Mouse (Mus musculus): ENCODE results near the gene Efs. TPM values are rescaled to one million over a fixed set of nuclear protein-coding genes. Genes with fewer than 3 reads are reported as not detected.
"Not testable (repeated sequence)": the region's sequence is repeated elsewhere in the genome, so short reads cannot be mapped to it uniquely, and the experiment has no call there.

Efs gene
- total and polyA plus RNA-seq, 2 experiments from 2014 or later = 3.9 to 22.2 TPM

DNA sequence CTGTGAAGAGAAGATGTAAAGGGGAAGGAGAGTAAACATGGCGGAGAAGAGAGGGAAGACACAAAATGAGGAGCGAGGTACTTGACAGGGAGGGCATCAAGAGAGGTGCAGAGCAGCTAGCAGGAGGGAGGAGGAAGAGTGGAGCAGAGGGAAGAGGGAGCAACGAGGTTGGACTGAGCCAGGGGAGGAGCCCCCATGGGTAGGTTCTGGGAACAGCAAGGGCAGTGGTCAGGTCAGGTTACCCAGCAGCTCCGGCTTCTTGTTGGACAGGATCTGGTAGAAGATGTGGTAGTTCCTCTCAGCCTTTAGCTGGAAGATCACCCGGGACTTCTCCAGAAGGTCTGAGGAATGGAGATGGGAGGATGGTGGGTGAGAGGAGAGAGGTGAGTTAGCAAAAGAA lies 35.6 kb upstream of the Efs start:
- ATAC-seq (ENCODE audit: insufficient read depth, low read depth) (no peak), DNase-seq (ENCODE audit: low spot score) (no peak)
- Histone ChIP-seq H3K27me3 (ENCODE audit: control insufficient read depth, insufficient read depth, low read length) (no peaks in the 10 kb centered on the region), H3K4me1 (ENCODE audit: control insufficient read depth, insufficient read depth) (no peaks in the 10 kb centered on the region), H3K36me3 (replicated peaks; ENCODE audit: control insufficient read depth, insufficient read depth, low read length) (peaks cover 85% of the 10 kb centered on the region), H3K27ac (ENCODE audit: low read depth) (peak overlapping the region; percentile 96), H3K4me3 (ENCODE audit: low read depth, low read length) (peak overlapping the region; percentile 70), H3K9ac (replicated peaks; ENCODE audit: low read depth, low read length) (peak overlapping the region; percentile 98), H3K9me3 (replicated peaks; ENCODE audit: control insufficient read depth, low read length) (no peaks in the 10 kb centered on the region), H3K4me2 (ENCODE audit: low read depth, low read length) (peak overlapping the region; percentile 58)
- 44% methylated on average over 5 of the region's 5 CpGs for whole genome bisulfite sequencing
- TF ChIP-seq EP300 (IDR thresholded peaks at IDR 0.05; ENCODE audit: low read depth) (peak; percentile 17; the same call in 1 of the 2 replicates), CTCF (IDR thresholded peaks at IDR 0.05; ENCODE audit: low read depth) (no peak)

DNA sequence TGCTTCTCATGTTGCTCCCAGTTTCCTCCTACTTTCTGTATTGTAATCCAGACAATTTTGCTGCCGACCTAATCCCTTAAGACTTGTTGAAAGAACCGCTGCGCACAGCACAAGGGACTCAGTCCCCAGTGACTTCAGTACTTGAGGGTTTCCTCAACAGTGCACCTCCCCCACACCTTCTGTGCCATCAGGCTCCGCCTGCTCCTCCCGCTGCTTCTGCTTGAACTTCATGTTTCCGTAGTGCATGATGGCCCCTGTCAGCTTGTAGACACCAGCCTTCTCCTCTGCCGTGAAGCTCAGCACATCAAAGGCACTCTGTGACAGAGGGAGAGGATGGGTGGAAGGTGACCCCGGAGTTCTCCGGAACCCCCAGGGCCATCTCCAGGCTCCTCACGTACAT lies 34.8 kb upstream of the Efs start:
- DNase-seq (ENCODE audit: low spot score) (no peak), ATAC-seq (ENCODE audit: insufficient read depth, low read depth) (no peak)
- H3K4me3 ChIP-seq (ENCODE audit: low read depth, low read length) = peak overlapping the region; percentile 70
- peak overlapping the region; percentile 96 for H3K27ac ChIP-seq (ENCODE audit: low read depth)
- peaks cover 90% of the 10 kb centered on the region for H3K36me3 ChIP-seq (replicated peaks; ENCODE audit: control insufficient read depth, insufficient read depth, low read length)
- H3K4me2 ChIP-seq (ENCODE audit: low read depth, low read length) = peak overlapping the region; percentile 58
- WGBS = 37% methylated on average over 10 of the region's 10 CpGs
- H3K9ac ChIP-seq (replicated peaks; ENCODE audit: low read depth, low read length) = peak overlapping the region; percentile 98
- H3K27me3 ChIP-seq (ENCODE audit: control insufficient read depth, insufficient read depth, low read length) = no peaks in the 10 kb centered on the region
- H3K4me1 ChIP-seq (ENCODE audit: control insufficient read depth, insufficient read depth) = no peaks in the 10 kb centered on the region
- TF ChIP-seq CTCF (IDR thresholded peaks at IDR 0.05; ENCODE audit: low read depth) (no peak), EP300 (IDR thresholded peaks at IDR 0.05; ENCODE audit: low read depth) (peak; percentile 34; the same call in 1 of the 2 replicates)
- H3K9me3 ChIP-seq (replicated peaks; ENCODE audit: control insufficient read depth, low read length) = no peaks in the 10 kb centered on the region

DNA sequence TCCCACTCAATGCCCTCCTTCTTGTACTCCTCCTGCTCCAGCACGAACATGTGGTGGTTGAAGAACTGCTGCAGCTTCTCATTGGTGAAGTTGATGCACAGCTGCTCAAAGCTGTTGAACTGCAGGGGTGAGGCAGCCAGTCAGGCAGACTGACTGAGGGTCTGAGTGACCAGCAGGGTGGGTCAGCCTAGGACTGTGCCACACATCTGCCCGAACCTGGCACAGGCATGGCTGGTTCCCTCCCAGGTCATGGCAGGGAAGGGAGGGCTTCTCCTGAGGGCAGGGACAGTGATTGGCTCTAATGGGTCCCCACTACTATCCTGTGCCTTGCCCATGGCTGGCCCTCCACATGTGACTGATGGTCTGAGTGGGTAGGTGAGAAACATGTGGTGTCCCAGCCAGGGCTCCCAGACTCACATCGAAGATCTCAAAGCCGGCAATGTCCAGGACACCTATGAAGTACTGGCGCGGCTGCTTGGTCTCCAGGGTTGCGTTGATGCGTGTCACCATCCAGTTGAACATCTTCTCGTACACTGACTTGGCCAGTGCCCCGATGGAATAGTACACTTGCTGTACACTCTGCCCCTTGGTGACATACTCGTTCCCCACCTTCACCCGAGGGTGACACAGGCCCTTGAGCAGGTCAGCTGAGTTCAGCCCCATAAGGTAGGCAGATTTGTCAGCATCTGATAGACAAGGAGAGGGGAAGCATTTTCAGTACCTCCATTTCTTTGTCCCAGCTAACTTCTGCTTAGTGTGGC lies 34.1 kb upstream of the Efs start:
- whole genome bisulfite sequencing = 50% methylated on average over 12 of the region's 12 CpGs
- H3K9ac ChIP-seq (replicated peaks; ENCODE audit: low read depth, low read length) = peak overlapping the region; percentile 98
- peak overlapping the region; percentile 58 for H3K4me2 ChIP-seq (ENCODE audit: low read depth, low read length)
- not testable (repeated sequence) for H3K4me1 ChIP-seq (ENCODE audit: control insufficient read depth, insufficient read depth); H3K9me3 ChIP-seq (replicated peaks; ENCODE audit: control insufficient read depth, low read length); H3K27me3 ChIP-seq (ENCODE audit: control insufficient read depth, insufficient read depth, low read length); DNase-seq (ENCODE audit: low spot score)
- peak overlapping the region; percentile 70 for H3K4me3 ChIP-seq (ENCODE audit: low read depth, low read length)
- peak overlapping the region; percentile 96 for H3K27ac ChIP-seq (ENCODE audit: low read depth)
- H3K36me3 ChIP-seq (replicated peaks; ENCODE audit: control insufficient read depth, insufficient read depth, low read length) = peaks cover 93% of the 10 kb centered on the region
- peak; percentile 6; the same call in 1 of the 2 replicates for TF ChIP-seq EP300 (IDR thresholded peaks at IDR 0.05; ENCODE audit: low read depth)
- peak; percentile 14 for ATAC-seq (ENCODE audit: insufficient read depth, low read depth)

DNA sequence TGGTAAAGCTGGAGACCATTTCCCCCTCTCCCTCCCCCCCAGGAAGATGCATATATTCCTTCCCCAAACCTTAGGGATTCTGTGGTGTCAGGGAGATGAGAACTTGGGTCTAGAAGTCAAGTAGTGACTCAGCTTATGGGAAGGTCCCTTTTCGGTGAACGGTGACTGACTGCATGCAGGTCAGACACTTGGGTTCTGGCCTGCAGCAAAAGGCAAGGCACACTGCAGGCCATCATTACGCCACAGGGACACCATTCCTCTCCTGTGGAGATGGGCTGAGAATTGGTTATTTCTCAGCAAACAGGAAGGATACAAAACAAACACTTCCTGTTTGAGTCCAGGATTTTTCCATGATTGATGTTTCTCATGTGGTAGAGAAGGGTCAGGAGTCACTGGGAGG lies 33.3 kb upstream of the Efs start:
- ATAC-seq (ENCODE audit: insufficient read depth, low read depth) = no peak
- peaks cover 91% of the 10 kb centered on the region for H3K36me3 ChIP-seq (replicated peaks; ENCODE audit: control insufficient read depth, insufficient read depth, low read length)
- peak overlapping the region; percentile 98 for H3K9ac ChIP-seq (replicated peaks; ENCODE audit: low read depth, low read length)
- no peaks in the 10 kb centered on the region for H3K27me3 ChIP-seq (ENCODE audit: control insufficient read depth, insufficient read depth, low read length)
- peak overlapping the region; percentile 58 for H3K4me2 ChIP-seq (ENCODE audit: low read depth, low read length)
- WGBS = 49% methylated on average over 3 of the region's 3 CpGs
- H3K4me1 ChIP-seq (ENCODE audit: control insufficient read depth, insufficient read depth) = no peaks in the 10 kb centered on the region
- TF ChIP-seq CTCF (IDR thresholded peaks at IDR 0.05; ENCODE audit: low read depth) (no peak), EP300 (IDR thresholded peaks at IDR 0.05; ENCODE audit: low read depth) (peak; percentile 94)
- H3K9me3 ChIP-seq (replicated peaks; ENCODE audit: control insufficient read depth, low read length) = no peaks in the 10 kb centered on the region
- peak overlapping the region; percentile 96 for H3K27ac ChIP-seq (ENCODE audit: low read depth)
- H3K4me3 ChIP-seq (ENCODE audit: low read depth, low read length) = peak overlapping the region; percentile 70
- no peak for DNase-seq (ENCODE audit: low spot score)

DNA sequence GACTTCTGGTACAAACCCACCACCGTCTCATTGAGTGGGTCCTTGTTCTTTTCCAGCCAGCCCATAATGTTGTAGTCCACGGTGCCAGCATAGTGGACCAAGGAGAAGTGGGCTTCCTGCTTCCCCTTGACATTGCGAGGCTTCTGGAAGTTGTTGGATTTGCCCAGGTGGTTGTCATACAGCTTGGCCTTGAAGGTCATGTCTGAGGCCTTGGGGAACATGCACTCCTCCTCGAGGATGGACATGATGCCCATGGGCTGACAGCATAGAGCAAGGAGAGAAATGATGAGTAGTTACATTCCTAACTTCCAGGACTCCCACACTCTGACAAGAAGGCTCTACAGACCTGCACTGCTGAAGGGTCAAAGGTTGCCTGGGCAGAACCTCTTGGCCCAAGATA lies 32.6 kb upstream of the Efs start:
- DNase-seq (ENCODE audit: low spot score) = no peak
- TF ChIP-seq EP300 (IDR thresholded peaks at IDR 0.05; ENCODE audit: low read depth) = no peak; the same call in 1 of the 2 replicates
- no peak for TF ChIP-seq CTCF (IDR thresholded peaks at IDR 0.05; ENCODE audit: low read depth)
- ATAC-seq (ENCODE audit: insufficient read depth, low read depth) = no peak
- Histone ChIP-seq H3K4me3 (ENCODE audit: low read depth, low read length) (peak overlapping the region; percentile 70), H3K27ac (ENCODE audit: low read depth) (peak overlapping the region; percentile 96), H3K9me3 (replicated peaks; ENCODE audit: control insufficient read depth, low read length) (no peaks in the 10 kb centered on the region), H3K36me3 (replicated peaks; ENCODE audit: control insufficient read depth, insufficient read depth, low read length) (peaks cover 90% of the 10 kb centered on the region), H3K9ac (replicated peaks; ENCODE audit: low read depth, low read length) (peak overlapping the region; percentile 98), H3K4me2 (ENCODE audit: low read depth, low read length) (peak overlapping the region; percentile 58), H3K27me3 (ENCODE audit: control insufficient read depth, insufficient read depth, low read length) (no peaks in the 10 kb centered on the region), H3K4me1 (ENCODE audit: control insufficient read depth, insufficient read depth) (no peaks in the 10 kb centered on the region)
- WGBS = 58% methylated on average over 4 of the region's 4 CpGs
